Comparison of ENCODE assay signal across 22 mouse cellular contexts in the genomic region with DNA sequence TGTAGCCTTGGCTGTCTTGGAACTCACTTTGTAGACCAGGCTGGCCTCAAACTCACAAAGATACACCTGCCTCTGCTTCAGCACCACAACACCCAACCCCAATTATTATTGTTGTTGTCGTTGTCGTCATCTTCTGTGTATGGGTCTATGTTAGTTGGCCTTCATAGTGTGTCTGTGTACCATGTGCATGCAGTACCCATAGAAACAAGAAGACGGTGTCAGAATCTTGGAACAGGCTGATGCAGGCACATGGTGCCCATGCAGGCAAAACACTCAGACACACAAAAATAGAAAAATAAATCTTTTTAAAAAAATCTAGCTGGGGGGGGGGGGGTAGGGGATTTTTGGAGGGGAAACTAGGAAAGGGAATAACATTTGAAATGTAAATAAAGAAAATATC. TPM values are rescaled to one million over a fixed set of nuclear protein-coding genes. Genes with fewer than 3 reads are reported as not detected.
"Had no signal": no experiment of that assay in that cellular context is flagged by ENCODE, and none has a peak within 500 bp of the region (broad histone marks: within the 10 kb centered on the region; RNA-seq: fewer than 3 reads in every experiment).

No protein-coding gene starts in this region.

- H3K27me3 ChIP-seq: lung, embryonic 15.5 days had no signal

- H3K9me3 ChIP-seq: liver, embryonic 13.5 days; liver, embryonic 15.5 days; lung, embryonic 15.5 days; midbrain, embryonic 13.5 days; neural tube, embryonic 12.5 days had no signal

- H3K36me3 ChIP-seq: liver, embryonic 13.5 days; liver, embryonic 15.5 days; lung, embryonic 15.5 days; midbrain, embryonic 13.5 days; neural tube, embryonic 12.5 days had no signal

- ATAC-seq: liver, postnatal 0 days; lung, postnatal 0 days; midbrain, embryonic 13.5 days; midbrain, embryonic 16.5 days had no signal

- DNase-seq: liver, embryonic 13.5 days; liver, postnatal 0 days; lung, adult 2 months; lung, postnatal 14 days; right cerebral cortex, postnatal 14 days; thymus, adult 18-20 months; thymus, postnatal 14 days; thymus, postnatal 4 days had no signal

- H3K4me2 ChIP-seq: liver, embryonic 13.5 days; liver, embryonic 15.5 days; lung, embryonic 15.5 days; midbrain, embryonic 11.5 days; midbrain, embryonic 13.5 days; neural tube, embryonic 12.5 days had no signal

- H3K4me3 ChIP-seq: liver, embryonic 13.5 days; liver, embryonic 15.5 days; lung, embryonic 15.5 days; megakaryocyte, embryonic 14.5 days; midbrain, embryonic 13.5 days; myocyte; neural tube, embryonic 12.5 days had no signal

- H3K27ac ChIP-seq: liver, embryonic 13.5 days; liver, embryonic 15.5 days; lung, embryonic 15.5 days; macrophage; midbrain, embryonic 13.5 days; neural tube, embryonic 12.5 days had no signal

- H3K9ac ChIP-seq: liver, embryonic 13.5 days; liver, embryonic 15.5 days; liver, postnatal 0 days; lung, embryonic 15.5 days; midbrain, embryonic 13.5 days; neural tube, embryonic 12.5 days had no signal

RNA-seq across cellular contexts. Expression of gene Gm42791, which starts 22.2 kb away (rescaled TPM):
- total RNA-seq: megakaryocyte progenitor cell, adult 5-6 weeks had no signal
- polyA plus RNA-seq: liver, embryonic 15.5 days; lung, adult 2 months; neural tube, embryonic 14.5 days; stomach, embryonic 14.5 days; urinary bladder, adult 2 months had no signal
